Mouse (Mus musculus) G1E (cell line): ENCODE results near the gene Foxd4. TPM values are rescaled to one million over a fixed set of nuclear protein-coding genes. Genes with fewer than 3 reads are reported as not detected.

Experiments
- ATAC-seq: 2 replicates; pipeline ENCODE4 v1.8.0; 2016; ENCODE audit warnings: mild to moderate bottlenecking; ENCODE audit not compliant: insufficient number of reproducible peaks, poor library complexity, low FRiP score, severe bottlenecking; ENCODE audit errors: extremely low read depth
- DNase-seq: peaks from one replicate; pipeline ENCODE4 v3.0.0; 2012; ENCODE audit warnings: low spot score
- H3K27me3 ChIP-seq: 2 replicates; pipeline ENCODE4 v1.6.1; 2012; ENCODE audit warnings: mild to moderate bottlenecking, low read length, inconsistent platforms; ENCODE audit not compliant: insufficient read depth
- H3K36me3 ChIP-seq: replicated peaks from 2 replicates; pipeline ENCODE3; 2012; ENCODE audit warnings: mild to moderate bottlenecking, inconsistent platforms
- H3K4me1 ChIP-seq: 2 replicates; pipeline ENCODE4 v1.6.1; 2012; ENCODE audit warnings: low read depth, low read length, inconsistent platforms, mixed read lengths; ENCODE audit not compliant: insufficient read depth
- H3K4me3 ChIP-seq: 2 replicates; pipeline ENCODE4 v1.5.1; 2012; ENCODE audit warnings: low read depth, mild to moderate bottlenecking, inconsistent platforms, low read length, moderate library complexity, mixed read lengths
- H3K9me3 ChIP-seq: replicated peaks from 2 replicates; pipeline ENCODE4 v1.6.1; 2012; ENCODE audit warnings: inconsistent platforms
- CTCF ChIP-seq: IDR thresholded peaks from 2 replicates; pipeline ENCODE4 v1.5.1; 2012; ENCODE audit warnings: low read depth, low read length, inconsistent platforms, mixed read lengths
- GATA1 ChIP-seq: IDR thresholded peaks from 2 replicates; pipeline ENCODE4 v1.6.1; 2012; ENCODE audit warnings: borderline replicate concordance, low read length, inconsistent platforms, mixed read lengths
- GATA2 ChIP-seq: IDR thresholded peaks from 2 replicates; pipeline ENCODE4 v1.6.1; 2012; ENCODE audit warnings: low read depth, low read length, inconsistent platforms, borderline replicate concordance
- POLR2AphosphoS5 ChIP-seq: IDR thresholded peaks from 2 replicates; pipeline ENCODE4 v1.6.1; 2012; ENCODE audit warnings: low read depth, low read length, inconsistent platforms; ENCODE audit not compliant: insufficient replicate concordance
- TAL1 ChIP-seq: conservative IDR thresholded peaks from 2 replicates; pipeline ENCODE4 v1.6.1; 2012; ENCODE audit warnings: low read depth, low read length, inconsistent platforms, mixed read lengths
- polyA plus RNA-seq: library from polyadenylated mRNA; stranded (reverse); fragments of >175 nt; gene quantifications from 2 replicates; pipeline ENCODE4 v1.2.3, GENCODE M21; 2012
- total RNA-seq, 2 experiments: library from RNA; stranded (forward) in 1 of 2; stranded (reverse) in 1 of 2; fragments of 200-1000 nt in 1 of 2; fragments of >200 nt in 1 of 2; fragmentation: Nextera tagmentation in 1 of 2; gene quantifications; 2 replicates each; pipeline ENCODE4 v1.2.3; 2014 to 2017

Foxd4 gene
- not detected in 2 replicates for total RNA-seq (2014; fragmentation: Nextera tagmentation)
- total RNA-seq (2017), result not detected in 2 replicates
- polyA plus RNA-seq, result 0.03 TPM in 1 of 2 replicates, not detected in the other

- no peak within 1 kb of the TSS for H3K4me3 ChIP-seq
- peaks cover 32% of the 10 kb centered on the region for H3K27me3 ChIP-seq
- no peaks in the 10 kb centered on the region for H3K4me1 ChIP-seq
- H3K36me3 ChIP-seq, result no peaks in the 10 kb centered on the region
- ATAC-seq, result no peak
- peaks cover 8% of the 10 kb centered on the region for H3K9me3 ChIP-seq
- no peak for DNase-seq
- no peak for TF ChIP-seq CTCF
- no peak for TF ChIP-seq TAL1
- no peak for TF ChIP-seq GATA1
- no peak for TF ChIP-seq GATA2
- TF ChIP-seq POLR2AphosphoS5, result no peak
Observed at GRCm38 (mm10) chr19:24900581-24901220, at the start of gene Foxd4. TSS of gene Foxd4 (minus strand) at chr19:24901197.

- H3K27me3 ChIP-seq, result no peaks in the 10 kb centered on the region
- no peaks in the 10 kb centered on the region for H3K9me3 ChIP-seq
- 0 out of 2 replicates have a peak, but pooled peaks cover 2% of the 10 kb centered on the region for H3K4me1 ChIP-seq
- ATAC-seq (no peak), DNase-seq (no peak)
- no peak for TF ChIP-seq CTCF
- TF ChIP-seq TAL1, result no peak
- TF ChIP-seq POLR2AphosphoS5, result no peak
- TF ChIP-seq GATA2, result no peak
- H3K4me3 ChIP-seq, result no peak overlapping the region
- H3K36me3 ChIP-seq, result peaks cover 14% of the 10 kb centered on the region
Observed at GRCm38 (mm10) chr19:24945521-24946262, 44.7 kb upstream of the Foxd4 start.

GRCm38 (mm10) chr19:24937084-24937483 is 36.1 kb upstream of the Foxd4 start:
- TF ChIP-seq TAL1 (no peak), POLR2AphosphoS5 (no peak), GATA2 (no peak), GATA1 (no peak), CTCF (no peak)
- Histone ChIP-seq H3K27me3 (no peaks in the 10 kb centered on the region), H3K4me1 (no peaks in the 10 kb centered on the region), H3K4me3 (no peak overlapping the region), H3K36me3 (peaks cover 29% of the 10 kb centered on the region), H3K9me3 (no peaks in the 10 kb centered on the region)
- DNase-seq, result no peak
- ATAC-seq, result no peak

DNA sequence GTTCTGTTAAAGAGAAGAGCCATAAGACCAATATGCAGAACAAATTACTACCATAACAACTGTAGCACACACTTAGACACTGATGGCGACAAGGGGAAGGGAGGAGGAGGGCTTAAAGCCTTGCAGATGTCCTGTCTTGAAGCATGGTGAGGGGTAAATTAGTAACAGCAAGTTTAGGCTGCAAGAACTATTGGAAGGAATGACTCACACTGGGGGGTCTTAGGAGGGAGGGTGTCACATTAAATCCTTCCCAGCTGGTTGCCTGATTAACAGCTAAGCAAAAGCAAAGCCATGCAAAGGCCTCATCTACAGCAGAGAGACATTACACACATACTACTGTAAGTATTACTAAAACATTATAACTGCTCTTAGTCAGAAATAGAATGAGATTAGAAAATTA is 28.0 kb upstream of the Foxd4 start:
- TF ChIP-seq GATA2 (no peak), GATA1 (no peak), POLR2AphosphoS5 (no peak), CTCF (no peak), TAL1 (no peak)
- ATAC-seq (no peak), DNase-seq (no peak)
- peaks cover 26% of the 10 kb centered on the region for H3K36me3 ChIP-seq
- no peaks in the 10 kb centered on the region for H3K4me1 ChIP-seq
- no peaks in the 10 kb centered on the region for H3K27me3 ChIP-seq
- H3K9me3 ChIP-seq, result no peaks in the 10 kb centered on the region
- no peak overlapping the region for H3K4me3 ChIP-seq

GRCm38 (mm10) chr19:24920866-24921265 is 19.9 kb upstream of the Foxd4 start:
- no peaks in the 10 kb centered on the region for H3K4me1 ChIP-seq
- TF ChIP-seq GATA1, result no peak
- TF ChIP-seq GATA2, result no peak
- TF ChIP-seq CTCF, result no peak
- no peak for TF ChIP-seq POLR2AphosphoS5
- TF ChIP-seq TAL1, result no peak
- DNase-seq, result no peak
- H3K36me3 ChIP-seq, result peaks cover 40% of the 10 kb centered on the region
- no peak for ATAC-seq
- H3K9me3 ChIP-seq, result no peaks in the 10 kb centered on the region
- no peaks in the 10 kb centered on the region for H3K27me3 ChIP-seq
- no peak overlapping the region for H3K4me3 ChIP-seq

GRCm38 (mm10) chr19:24908385-24909155 is 7.6 kb upstream of the Foxd4 start:
- peaks cover 3% of the 10 kb centered on the region for H3K9me3 ChIP-seq
- no peak overlapping the region for H3K4me3 ChIP-seq
- H3K4me1 ChIP-seq, result no peaks in the 10 kb centered on the region
- ATAC-seq (no peak), DNase-seq (no peak)
- no peaks in the 10 kb centered on the region for H3K36me3 ChIP-seq
- TF ChIP-seq TAL1 (no peak), POLR2AphosphoS5 (no peak), CTCF (no peak), GATA2 (no peak)
- peaks cover 4% of the 10 kb centered on the region; the same call in 1 of the 2 replicates for H3K27me3 ChIP-seq
